Mouse (Mus musculus) thymus, postnatal 25 days (tissue): ENCODE data around the gene S1pr2.
A peak's percentile ranks its signal among the peaks of the same experiment; 100 is the strongest.
"Not testable (repeated sequence)": the region's sequence is repeated elsewhere in the genome, so short reads cannot be mapped to it uniquely, and the experiment has no call there.

Experiments used
- DNase-seq: peaks from one replicate; pipeline ENCODE4 v3.0.0; 2022

The S1pr2 gene

GRCm38 (mm10) chr9:20998337-20998736 lies 21.8 kb upstream of the S1pr2 start:
- DNase-seq = not testable (repeated sequence)

- DNase-seq = no peak
Measured at GRCm38 (mm10) chr9:20997065-20997464, 20.5 kb upstream of the S1pr2 start.

- no peak for DNase-seq
Measured at GRCm38 (mm10) chr9:20995069-20995468, 18.5 kb upstream of the S1pr2 start.

- DNase-seq = no peak
Measured at GRCm38 (mm10) chr9:20993165-20993898, 16.8 kb upstream of the S1pr2 start.

GRCm38 (mm10) chr9:20991587-20991986 lies 15.0 kb upstream of the S1pr2 start:
- DNase-seq = no peak

GRCm38 (mm10) chr9:20990861-20991260 lies 14.3 kb upstream of the S1pr2 start:
- DNase-seq = no peak

GRCm38 (mm10) chr9:20987953-20988352 lies 11.4 kb upstream of the S1pr2 start:
- peak; percentile 34 for DNase-seq

DNA sequence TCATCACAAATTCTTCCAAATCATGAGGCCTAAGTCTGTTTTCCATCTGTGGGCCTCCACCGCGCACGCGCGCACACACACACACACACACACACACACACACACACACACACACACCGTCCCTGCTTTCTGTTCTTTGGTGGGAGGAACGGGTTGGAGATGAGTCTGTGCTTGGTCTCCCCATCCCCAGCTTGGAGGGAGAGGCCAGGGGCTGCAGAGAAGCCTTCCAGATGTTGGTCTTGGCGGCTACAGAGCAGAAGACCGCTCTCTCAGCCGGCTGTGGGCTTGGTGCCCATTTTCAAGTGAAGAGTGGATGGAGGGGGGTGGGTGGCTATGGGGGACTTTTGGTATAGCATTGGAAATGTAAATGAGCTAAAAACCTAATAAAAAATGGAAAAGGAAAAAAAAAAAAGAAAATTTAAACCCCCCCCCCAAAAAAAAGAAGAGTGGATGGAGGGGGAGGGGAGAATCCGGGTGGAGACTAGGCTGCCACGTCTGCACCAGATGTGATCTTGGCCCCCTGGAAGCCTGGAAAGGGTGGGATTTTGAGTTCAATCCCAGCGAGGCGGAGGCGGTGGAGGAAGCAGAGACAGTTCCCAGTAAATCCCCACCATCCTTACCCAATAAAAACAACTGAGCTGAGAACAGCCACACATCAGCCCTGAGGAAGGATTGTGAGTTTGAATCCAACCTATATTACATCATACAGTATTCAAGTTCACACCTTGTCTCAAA lies 10.5 kb upstream of the S1pr2 start:
- no peak for DNase-seq

- DNase-seq = peak; percentile 39
Measured at GRCm38 (mm10) chr9:20983169-20983568, 6.6 kb upstream of the S1pr2 start.

DNA sequence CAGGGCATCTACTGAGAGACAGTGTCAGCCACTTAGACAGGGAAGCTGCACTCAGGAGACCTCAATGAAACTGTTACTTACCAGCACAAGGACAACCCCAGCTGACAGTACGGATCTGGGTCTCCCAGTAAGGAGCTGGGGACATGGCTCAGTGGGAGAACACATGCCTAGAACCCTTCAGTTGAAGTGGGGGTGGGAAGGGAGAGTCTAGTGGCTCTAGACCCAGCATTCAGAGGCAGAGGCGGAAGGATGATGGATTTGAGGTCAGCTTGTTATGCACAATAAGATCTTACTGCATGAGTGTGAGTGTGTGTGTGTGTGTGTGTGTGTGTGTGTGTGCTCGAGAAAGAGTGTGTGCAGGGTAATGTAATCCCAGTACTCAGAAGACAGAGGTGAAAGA lies 5.6 kb upstream of the S1pr2 start:
- no peak for DNase-seq

GRCm38 (mm10) chr9:20979769-20980168 lies 3.2 kb upstream of the S1pr2 start:
- DNase-seq = no peak

GRCm38 (mm10) chr9:20979181-20979580 lies 2.6 kb upstream of the S1pr2 start:
- no peak for DNase-seq

DNA sequence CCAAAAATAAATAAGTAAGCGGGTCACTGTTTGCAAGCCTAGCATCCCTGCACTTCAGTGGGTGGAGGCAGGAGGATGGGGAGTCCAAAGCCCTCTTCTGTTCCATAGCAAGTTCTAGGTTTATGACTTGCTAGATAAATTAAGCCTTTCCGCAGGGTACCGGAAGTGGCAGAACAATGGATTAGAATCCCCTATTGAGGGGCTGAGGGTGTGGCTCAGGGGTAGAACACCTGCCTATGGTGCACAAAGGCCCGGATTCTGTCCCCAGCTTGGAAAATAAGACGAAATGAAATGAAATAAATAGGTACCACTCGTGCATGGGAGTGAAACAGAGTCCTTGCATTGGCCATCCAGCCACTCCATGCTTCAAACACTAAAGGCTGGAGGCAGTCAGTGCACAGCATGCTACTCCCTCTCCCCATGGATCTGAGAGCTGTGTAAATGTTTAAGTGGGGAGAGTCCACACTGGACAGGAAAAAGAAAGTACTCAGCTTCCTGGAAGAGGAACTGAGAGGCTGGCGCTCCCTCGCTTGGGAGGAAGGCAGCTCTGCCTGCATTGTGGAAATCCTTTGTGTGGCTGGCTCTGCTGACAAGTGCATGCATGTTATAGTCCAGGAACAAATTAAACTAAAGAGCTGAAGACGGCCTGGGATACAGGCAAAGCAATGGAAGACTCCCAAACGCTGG lies 2.0 kb upstream of the S1pr2 start:
- no peak for DNase-seq

GRCm38 (mm10) chr9:20976961-20977689 lies 544 bp upstream of the S1pr2 start:
- DNase-seq = no peak

DNA sequence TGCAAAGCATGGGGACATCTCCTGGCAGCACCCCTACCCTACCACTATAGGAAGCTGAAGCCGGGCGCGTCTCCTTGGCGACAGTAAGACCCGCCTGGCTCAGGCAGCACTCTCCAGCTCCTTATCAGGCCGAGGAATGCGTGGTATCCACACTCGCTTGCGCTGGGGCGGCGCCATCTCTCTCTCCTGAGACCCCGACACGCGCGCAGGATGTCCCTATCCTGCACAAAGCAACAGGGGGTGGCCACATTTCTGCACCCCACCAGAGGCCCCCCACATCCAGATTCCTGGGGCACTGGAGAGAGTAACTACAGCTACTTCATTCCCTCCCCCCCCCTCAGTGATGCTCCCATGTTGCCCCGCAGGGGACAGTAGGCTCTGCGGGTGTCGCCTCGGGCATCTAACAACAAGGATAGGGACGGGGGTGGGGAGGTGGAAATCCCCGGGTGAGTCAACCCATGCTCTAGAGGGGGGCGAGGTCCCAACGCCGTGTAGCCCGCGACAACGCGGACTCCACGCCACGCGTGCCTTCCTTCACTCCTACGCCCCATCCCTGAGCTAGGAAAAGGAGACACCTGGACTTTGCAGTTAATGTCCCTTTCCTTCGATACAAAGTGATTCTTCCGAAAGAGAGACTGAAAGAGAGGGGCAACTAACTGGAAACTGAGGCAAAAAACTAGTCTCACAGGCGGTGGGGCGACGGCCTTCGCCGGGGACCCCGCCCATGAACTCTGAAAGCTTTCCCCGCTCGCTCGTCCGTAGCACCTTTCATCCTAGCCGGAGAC lies 958 bp downstream of the S1pr2 start:
- peak; percentile 25 for DNase-seq

- DNase-seq = no peak
Measured at GRCm38 (mm10) chr9:20973682-20974075, 2.9 kb downstream of the S1pr2 start.

- DNase-seq = no peak
Measured at GRCm38 (mm10) chr9:20973001-20973681, 3.4 kb downstream of the S1pr2 start.

GRCm38 (mm10) chr9:20972141-20972992 lies 4.2 kb downstream of the S1pr2 start:
- DNase-seq = no peak

DNA sequence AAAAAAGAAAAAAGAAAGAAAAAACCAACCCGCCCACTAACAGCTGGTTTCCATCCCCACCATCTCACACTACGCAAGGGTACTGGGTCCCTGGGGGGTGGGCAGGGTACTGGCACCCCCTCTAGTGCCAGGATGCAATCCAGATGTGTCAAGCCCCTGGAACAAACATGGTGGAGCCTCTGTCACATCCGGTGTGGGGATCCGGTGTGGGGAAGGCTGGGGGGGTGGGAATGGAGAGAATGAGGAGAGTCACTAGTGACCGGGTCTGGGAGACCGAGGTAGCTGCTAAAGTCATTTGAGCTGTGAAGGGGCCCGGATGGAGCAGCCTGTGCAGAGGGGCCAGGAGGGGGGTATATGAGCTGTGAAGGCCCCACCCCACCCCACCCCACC lies 4.8 kb downstream of the S1pr2 start:
- no peak for DNase-seq

GRCm38 (mm10) chr9:20966747-20967146 lies 9.8 kb downstream of the S1pr2 start:
- DNase-seq = no peak

DNA sequence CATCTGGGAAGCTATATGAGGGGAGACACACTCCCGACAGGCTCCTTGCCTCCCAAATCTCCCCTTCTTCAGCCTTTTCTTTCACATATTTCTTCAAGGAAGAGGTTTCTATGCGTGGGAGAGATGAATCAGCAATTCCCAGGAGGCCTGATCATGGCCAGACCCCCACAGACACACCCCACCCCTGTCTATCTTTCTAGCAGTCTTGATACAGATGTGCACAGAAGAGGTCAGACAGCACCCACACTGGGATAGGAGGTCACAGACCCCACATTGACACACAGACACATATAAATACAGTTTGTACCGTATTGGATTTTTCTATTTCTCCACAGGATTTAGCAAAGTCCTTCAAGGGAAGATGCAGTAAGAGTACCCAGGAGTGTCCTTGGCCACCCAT lies 10.6 kb downstream of the S1pr2 start:
- no peak for DNase-seq
